Mouse (Mus musculus) G1E (cell line): ENCODE data around the gene Wdr93.

Experiments used
- CTCF ChIP-seq: IDR thresholded peaks from 2 replicates; pipeline ENCODE4 v1.5.1; 2012; ENCODE audit warnings: low read depth, low read length, inconsistent platforms, mixed read lengths
- GATA1 ChIP-seq: IDR thresholded peaks from 2 replicates; pipeline ENCODE4 v1.6.1; 2012; ENCODE audit warnings: borderline replicate concordance, low read length, inconsistent platforms, mixed read lengths
- GATA2 ChIP-seq: IDR thresholded peaks from 2 replicates; pipeline ENCODE4 v1.6.1; 2012; ENCODE audit warnings: low read depth, low read length, inconsistent platforms, borderline replicate concordance
- POLR2AphosphoS5 ChIP-seq: IDR thresholded peaks from 2 replicates; pipeline ENCODE4 v1.6.1; 2012; ENCODE audit warnings: low read depth, low read length, inconsistent platforms; ENCODE audit not compliant: insufficient replicate concordance
- TAL1 ChIP-seq: conservative IDR thresholded peaks from 2 replicates; pipeline ENCODE4 v1.6.1; 2012; ENCODE audit warnings: low read depth, low read length, inconsistent platforms, mixed read lengths

DNA sequence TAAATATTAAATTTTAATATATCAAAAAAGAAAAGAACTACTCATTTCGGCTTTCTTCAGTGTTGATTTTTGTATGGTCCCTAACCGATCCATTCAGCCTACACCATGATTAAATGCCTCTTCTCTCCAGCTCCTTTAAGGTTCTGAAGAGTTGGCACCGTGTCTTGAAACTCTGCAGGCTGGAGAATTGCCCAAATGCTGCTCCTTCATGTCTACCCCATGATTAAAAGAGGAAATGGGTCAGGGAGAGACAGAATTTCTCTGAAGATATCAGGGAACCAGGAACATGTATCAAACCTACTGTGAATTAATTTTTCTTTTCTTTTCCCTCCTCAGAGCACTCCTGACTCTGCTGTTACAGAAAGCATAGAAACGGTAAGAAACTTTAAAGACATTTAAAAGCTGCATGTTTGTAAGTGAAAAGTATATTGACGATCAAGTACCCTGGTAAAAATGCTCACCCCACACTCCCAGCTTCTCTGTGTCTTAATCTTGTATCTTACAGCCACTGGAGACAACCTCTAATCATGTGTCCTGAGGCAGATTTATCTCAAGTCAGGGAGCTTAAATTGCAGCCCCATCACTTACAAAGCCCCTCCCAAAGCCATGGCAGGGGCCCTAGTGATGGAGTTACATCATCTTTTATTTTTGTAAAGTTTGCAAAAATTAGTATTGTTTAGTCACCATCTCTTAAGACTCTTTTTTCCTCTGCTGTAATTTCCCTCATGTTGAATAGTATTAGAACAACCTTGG, 18.3 kb downstream of the Wdr93 start:
- TF ChIP-seq POLR2AphosphoS5 (no peak), CTCF (no peak), GATA2 (no peak), TAL1 (no peak), GATA1 (no peak)
